Mouse (Mus musculus) kidney, adult 18-20 months (tissue): ENCODE measurements around the gene Usp16.
"Not testable (repeated sequence)": the region's sequence is repeated elsewhere in the genome, so short reads cannot be mapped to it uniquely, and the experiment has no call there.

Source experiments
- DNase-seq: peaks from one replicate; pipeline ENCODE4 v3.0.0; 2021

Usp16 gene

DNA sequence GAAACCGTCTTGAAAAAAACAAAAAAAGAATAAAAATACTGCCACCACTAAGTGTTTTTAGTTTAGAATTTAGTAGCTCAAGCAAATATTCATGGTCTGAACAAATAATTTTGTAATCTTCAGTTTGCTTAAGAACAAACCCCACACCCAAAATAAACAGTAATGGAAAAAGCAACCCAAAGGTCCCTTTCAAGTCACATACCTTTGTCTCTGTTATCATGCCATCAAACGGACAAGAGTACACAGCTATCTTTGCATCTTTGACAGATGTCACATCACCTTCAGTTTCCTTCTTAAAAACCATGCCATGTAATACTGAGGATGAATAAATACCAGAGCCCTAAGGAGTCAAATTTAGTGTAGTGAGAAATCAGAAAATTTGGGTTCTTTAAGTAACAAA is 34.1 kb downstream of the Usp16 start:
- no peak for DNase-seq

DNA sequence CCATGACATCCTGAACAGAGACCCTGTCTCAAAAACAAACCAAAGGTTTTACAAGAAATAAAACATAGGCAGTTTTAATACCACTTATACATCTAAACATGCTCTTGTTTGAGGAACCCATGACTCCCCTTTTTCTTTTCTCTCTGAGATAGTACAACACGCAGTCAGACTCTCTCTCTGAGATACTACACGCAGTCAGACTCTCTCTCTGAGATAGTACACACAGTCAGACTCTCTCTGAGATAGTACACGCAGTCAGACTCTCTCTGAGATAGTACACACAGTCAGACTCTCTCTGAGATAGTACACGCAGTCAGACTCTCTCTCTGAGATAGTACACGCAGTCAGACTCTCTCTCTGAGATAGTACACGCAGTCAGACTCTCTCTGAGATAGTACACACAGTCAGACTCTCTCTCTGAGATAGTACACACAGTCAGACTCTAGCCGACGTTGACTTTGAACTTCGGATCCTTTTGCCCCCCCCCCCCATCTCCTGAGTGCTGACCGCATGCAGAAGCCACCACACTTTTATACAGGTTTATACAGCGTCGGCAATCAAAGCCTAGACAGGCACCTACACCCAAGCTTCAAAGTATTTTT is 37.8 kb downstream of the Usp16 start:
- DNase-seq, result not testable (repeated sequence)

- DNase-seq, result no peak
These were observed 40.6 kb downstream of the Usp16 start for GRCm38 (mm10) chr16:87494955-87495655.

DNA sequence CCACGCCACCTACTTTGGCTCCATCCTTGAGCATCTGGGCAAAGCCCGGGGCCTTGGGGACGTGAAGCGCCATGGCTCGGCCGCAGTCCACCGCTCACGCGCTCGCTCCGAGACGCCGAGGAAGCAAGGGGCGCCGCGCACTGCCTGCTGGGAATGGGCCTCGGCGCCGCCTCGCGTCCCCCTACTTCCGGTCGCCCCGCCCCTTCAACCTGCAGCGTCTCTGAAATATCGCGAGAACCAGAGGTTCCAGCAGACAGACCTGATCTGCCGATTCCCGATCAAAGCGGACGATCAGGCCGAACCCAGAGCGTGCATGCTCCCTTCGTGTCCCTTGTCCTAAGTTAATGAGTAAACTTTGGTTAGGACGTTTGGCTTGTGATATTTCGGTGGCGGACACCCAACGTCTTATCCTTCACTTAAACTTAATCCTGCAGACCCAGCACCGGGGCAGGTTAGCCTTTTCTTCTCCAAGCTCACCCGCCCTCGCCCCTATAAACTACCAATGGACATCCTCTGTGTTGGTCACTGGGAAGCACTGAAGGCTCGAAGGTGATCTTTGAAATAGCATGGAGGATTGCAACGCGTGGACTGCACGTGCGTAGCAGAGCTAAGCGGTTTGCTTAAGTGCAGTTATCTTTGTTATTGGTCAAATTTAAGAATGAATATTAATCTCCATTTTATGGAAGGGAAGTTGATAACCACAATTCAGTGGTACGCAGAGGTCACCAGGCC is 41.4 kb downstream of the Usp16 start, which contains the start of gene Cct8:
Gene Cct8 (minus strand): TSS at position 158 of the 732 bp plus-strand sequence.
- peak; percentile 97 for DNase-seq

GRCm38 (mm10) chr16:87496728-87497127 is 42.2 kb downstream of the Usp16 start:
- DNase-seq, result no peak

DNA sequence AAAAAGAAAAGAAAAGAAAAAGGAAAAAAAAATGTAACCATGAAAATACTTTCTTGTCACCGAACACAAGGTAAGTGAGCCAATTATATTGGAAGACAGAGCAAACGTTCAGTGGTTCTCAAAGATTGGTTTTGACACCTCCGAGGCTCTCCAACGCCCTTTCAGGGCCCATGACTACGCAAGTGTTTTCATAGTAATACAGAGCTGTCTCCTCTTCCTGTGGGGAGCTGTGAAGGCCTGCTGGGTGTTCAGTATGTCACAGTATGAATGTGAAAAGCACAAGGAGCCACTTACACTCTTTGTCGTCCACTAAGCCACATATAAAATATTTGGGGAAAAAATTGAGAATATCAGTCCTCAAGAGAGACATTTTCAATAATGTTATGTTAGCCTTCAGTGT is 42.7 kb downstream of the Usp16 start:
- DNase-seq, result no peak

GRCm38 (mm10) chr16:87499556-87499955 is 45.1 kb downstream of the Usp16 start:
- DNase-seq, result no peak

- no peak for DNase-seq
These were observed 47.0 kb downstream of the Usp16 start for GRCm38 (mm10) chr16:87501304-87502078.

DNA sequence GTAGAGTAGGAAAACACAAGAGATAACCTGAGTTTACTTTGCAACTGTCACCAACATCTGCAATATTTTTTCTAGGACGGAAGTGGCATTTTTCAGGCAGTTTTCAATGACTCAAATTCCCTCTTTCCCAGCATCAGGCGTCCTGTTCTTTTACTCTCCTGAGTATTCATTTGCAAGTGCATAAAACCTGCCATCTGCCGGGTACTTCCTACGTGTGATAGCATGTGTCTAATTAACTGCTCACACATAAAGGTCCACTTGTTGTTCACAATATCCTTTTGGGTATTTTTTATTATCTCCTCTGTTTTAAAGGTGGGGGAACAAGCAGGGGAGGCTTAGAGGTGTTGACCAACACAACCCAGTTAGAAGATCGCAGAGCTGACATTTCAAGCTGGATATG is 57.2 kb downstream of the Usp16 start:
- no peak for DNase-seq

GRCm38 (mm10) chr16:87512331-87512730 is 57.8 kb downstream of the Usp16 start:
- no peak for DNase-seq

- no peak for DNase-seq
These were observed 69.7 kb downstream of the Usp16 start for GRCm38 (mm10) chr16:87524228-87524627.

DNA sequence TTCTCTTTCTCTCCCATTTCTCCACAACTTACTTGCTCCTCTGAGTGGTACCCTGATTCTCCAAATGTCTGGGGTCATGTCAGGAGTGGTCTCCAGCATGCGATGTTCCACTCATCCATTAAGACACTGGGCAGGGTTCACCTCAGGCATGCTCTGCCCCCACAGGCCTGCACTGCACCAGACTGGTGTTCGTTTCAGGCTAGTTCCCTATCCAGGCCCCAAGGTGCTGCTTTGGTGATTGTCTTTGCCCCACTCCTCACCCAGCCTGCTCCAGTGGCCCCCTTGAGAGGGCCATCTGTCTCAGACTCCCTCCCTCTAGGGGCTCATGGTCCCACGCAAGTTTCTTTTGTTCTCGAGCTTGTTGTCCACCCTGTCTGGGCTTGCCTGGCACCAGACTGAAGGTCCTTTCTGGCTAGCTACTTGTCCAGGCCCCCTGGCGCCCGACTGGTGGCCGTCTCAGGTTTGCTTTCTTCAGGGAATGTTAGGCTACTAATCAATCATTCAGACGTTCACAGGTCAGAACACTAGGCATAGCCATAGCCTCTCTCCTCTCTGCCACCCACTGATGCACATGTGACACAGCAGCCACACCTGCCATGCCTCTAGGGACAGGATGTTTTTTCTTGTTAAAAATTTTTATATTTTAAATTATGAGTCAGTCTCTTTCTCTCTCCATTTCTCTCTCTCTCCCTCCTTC is 73.2 kb downstream of the Usp16 start:
- no peak for DNase-seq

DNA sequence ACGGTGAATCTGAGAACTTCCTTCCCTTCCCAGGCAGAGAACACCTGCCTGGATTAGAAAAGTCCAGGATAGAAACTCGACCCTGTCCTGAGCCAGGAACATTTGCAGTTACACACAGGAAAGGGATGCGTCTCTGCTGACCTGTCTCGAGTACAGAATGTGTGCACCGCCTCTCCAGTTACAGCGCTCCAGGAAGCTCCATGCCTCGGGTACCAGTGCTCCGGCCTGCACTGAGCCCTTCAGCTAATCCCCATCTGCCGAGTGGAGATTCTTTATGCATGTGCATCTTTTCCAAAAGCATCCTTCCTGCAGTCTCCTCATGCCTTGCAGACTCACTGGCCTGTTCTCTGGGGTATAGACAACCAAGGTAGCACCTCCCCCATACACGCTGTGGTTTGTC is 74.3 kb downstream of the Usp16 start:
- no peak for DNase-seq
